Mouse (Mus musculus) G1E (cell line): Measurements from ENCODE around the gene Efna2.

Source experiments
- CTCF ChIP-seq: IDR thresholded peaks from 2 replicates; pipeline ENCODE4 v1.5.1; 2012; ENCODE audit warnings: low read depth, low read length, inconsistent platforms, mixed read lengths
- GATA1 ChIP-seq: IDR thresholded peaks from 2 replicates; pipeline ENCODE4 v1.6.1; 2012; ENCODE audit warnings: borderline replicate concordance, low read length, inconsistent platforms, mixed read lengths
- POLR2AphosphoS5 ChIP-seq: IDR thresholded peaks from 2 replicates; pipeline ENCODE4 v1.6.1; 2012; ENCODE audit warnings: low read depth, low read length, inconsistent platforms; ENCODE audit not compliant: insufficient replicate concordance
- TAL1 ChIP-seq: conservative IDR thresholded peaks from 2 replicates; pipeline ENCODE4 v1.6.1; 2012; ENCODE audit warnings: low read depth, low read length, inconsistent platforms, mixed read lengths

DNA sequence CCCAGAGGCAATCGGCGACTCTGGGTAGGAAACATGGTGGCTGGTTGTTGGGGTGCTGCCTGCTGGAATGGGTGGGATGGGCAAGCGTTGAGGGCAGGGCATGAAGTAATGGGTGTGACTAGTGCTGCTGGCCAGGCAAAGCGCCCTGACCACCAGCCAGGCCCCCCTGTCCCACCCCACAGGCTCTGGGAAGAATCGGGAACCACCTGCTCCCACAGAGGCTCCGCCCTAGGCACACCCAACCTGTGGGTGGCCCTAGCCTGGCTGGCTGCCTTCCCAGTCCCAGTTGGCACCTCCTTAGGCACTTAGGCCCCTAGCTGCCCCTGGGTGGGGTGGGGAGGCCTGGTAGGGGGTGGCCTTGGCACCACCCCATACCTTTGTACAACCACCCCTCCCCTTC is 33.4 kb upstream of the Efna2 start:
- TF ChIP-seq CTCF = no peak
- no peak for TF ChIP-seq POLR2AphosphoS5
- TF ChIP-seq TAL1 = no peak
- TF ChIP-seq GATA1 = no peak
